Mouse (Mus musculus): ENCODE results near the gene Adat1. TPM values are rescaled to one million over a fixed set of nuclear protein-coding genes. Genes with fewer than 3 reads are reported as not detected.

The Adat1 gene
- total and polyA plus RNA-seq, 2 experiments from 2014 or later, result 4.3 to 4.5 TPM

GRCm38 (mm10) chr8:111974138-111974537, 18.0 kb downstream of the Adat1 start:
- no peaks in the 10 kb centered on the region for H3K27me3 ChIP-seq (ENCODE audit: insufficient read depth, low read length)
- no peak for DNase-seq
- WGBS, result 95% methylated on average over 12 of the region's 12 CpGs
- H3K4me3 ChIP-seq (ENCODE audit: low read depth, low read length), result no peak overlapping the region
- no peak overlapping the region for H3K9ac ChIP-seq
- H3K9me3 ChIP-seq (ENCODE audit: low read length), result no peaks in the 10 kb centered on the region
- no peak for TF ChIP-seq CTCF (IDR thresholded peaks at IDR 0.05; ENCODE audit: low read depth)
- no peak for ATAC-seq
- no peaks in the 10 kb centered on the region for H3K4me1 ChIP-seq (ENCODE audit: insufficient read depth)
- no peak overlapping the region for H3K4me2 ChIP-seq (ENCODE audit: low read depth)
- H3K27ac ChIP-seq (ENCODE audit: low read depth, low read length), result no peak overlapping the region
- peaks cover 7% of the 10 kb centered on the region; the same call in 1 of the 2 replicates for H3K36me3 ChIP-seq (ENCODE audit: insufficient read depth)

- Histone ChIP-seq H3K27me3 (ENCODE audit: insufficient read depth, low read length) (no peaks in the 10 kb centered on the region), H3K4me3 (ENCODE audit: low read depth, low read length) (no peak overlapping the region), H3K4me2 (ENCODE audit: low read depth) (no peak overlapping the region), H3K4me1 (ENCODE audit: insufficient read depth) (no peaks in the 10 kb centered on the region), H3K9ac (no peak overlapping the region), H3K36me3 (ENCODE audit: insufficient read depth) (no peaks in the 10 kb centered on the region), H3K9me3 (ENCODE audit: low read length) (no peaks in the 10 kb centered on the region), H3K27ac (ENCODE audit: low read depth, low read length) (no peak overlapping the region)
- ATAC-seq (no peak), DNase-seq (no peak)
- WGBS, result 34% methylated on average over 5 of the region's 5 CpGs
- no peak for TF ChIP-seq CTCF (IDR thresholded peaks at IDR 0.05; ENCODE audit: low read depth)
Measured at GRCm38 (mm10) chr8:111968991-111969390, 23.1 kb downstream of the Adat1 start.

GRCm38 (mm10) chr8:111968541-111968940, 23.6 kb downstream of the Adat1 start:
- H3K4me3 ChIP-seq (ENCODE audit: low read depth, low read length), result no peak overlapping the region
- WGBS, result 79% methylated on average over 10 of the region's 10 CpGs

GRCm38 (mm10) chr8:111967246-111967870, 24.7 kb downstream of the Adat1 start:
- Histone ChIP-seq H3K4me2 (ENCODE audit: low read depth) (no peak overlapping the region), H3K4me3 (ENCODE audit: low read depth, low read length) (no peak overlapping the region), H3K27me3 (ENCODE audit: insufficient read depth, low read length) (no peaks in the 10 kb centered on the region), H3K4me1 (ENCODE audit: insufficient read depth) (no peaks in the 10 kb centered on the region), H3K9ac (no peak overlapping the region), H3K9me3 (ENCODE audit: low read length) (no peaks in the 10 kb centered on the region), H3K27ac (ENCODE audit: low read depth, low read length) (no peak overlapping the region), H3K36me3 (ENCODE audit: insufficient read depth) (no peaks in the 10 kb centered on the region)
- no peak for TF ChIP-seq CTCF (IDR thresholded peaks at IDR 0.05; ENCODE audit: low read depth)
- ATAC-seq (no peak), DNase-seq (no peak)
- WGBS, result 82% methylated on average over 5 of the region's 5 CpGs

More at GRCm38 (mm10) chr8:111968541-111968940, 23.6 kb downstream of the Adat1 start:
- no peak overlapping the region for H3K4me2 ChIP-seq (ENCODE audit: low read depth)
- no peaks in the 10 kb centered on the region for H3K4me1 ChIP-seq (ENCODE audit: insufficient read depth)
- no peak overlapping the region for H3K27ac ChIP-seq (ENCODE audit: low read depth, low read length)
- DNase-seq (no peak), ATAC-seq (no peak)
- H3K9me3 ChIP-seq (ENCODE audit: low read length), result no peaks in the 10 kb centered on the region
- H3K9ac ChIP-seq, result no peak overlapping the region
- no peak for TF ChIP-seq CTCF (IDR thresholded peaks at IDR 0.05; ENCODE audit: low read depth)
- no peaks in the 10 kb centered on the region for H3K36me3 ChIP-seq (ENCODE audit: insufficient read depth)
- no peaks in the 10 kb centered on the region for H3K27me3 ChIP-seq (ENCODE audit: insufficient read depth, low read length)

GRCm38 (mm10) chr8:111964849-111965561, 27.1 kb downstream of the Adat1 start:
- H3K4me3 ChIP-seq (ENCODE audit: low read depth, low read length), result no peak overlapping the region
- no peaks in the 10 kb centered on the region for H3K9me3 ChIP-seq (ENCODE audit: low read length)
- no peak for TF ChIP-seq CTCF (IDR thresholded peaks at IDR 0.05; ENCODE audit: low read depth)
- H3K27me3 ChIP-seq (ENCODE audit: insufficient read depth, low read length), result no peaks in the 10 kb centered on the region
- no peak overlapping the region for H3K27ac ChIP-seq (ENCODE audit: low read depth, low read length)
- WGBS, result 75% methylated on average over 7 of the region's 7 CpGs
- H3K9ac ChIP-seq, result no peak overlapping the region
- H3K4me2 ChIP-seq (ENCODE audit: low read depth), result no peak overlapping the region
- DNase-seq (peak; percentile 10), ATAC-seq (no peak)
- H3K4me1 ChIP-seq (ENCODE audit: insufficient read depth), result no peaks in the 10 kb centered on the region
- H3K36me3 ChIP-seq (ENCODE audit: insufficient read depth), result no peaks in the 10 kb centered on the region

GRCm38 (mm10) chr8:111964351-111964750, 27.8 kb downstream of the Adat1 start:
- H3K4me2 ChIP-seq (ENCODE audit: low read depth), result no peak overlapping the region
- H3K9ac ChIP-seq, result no peak overlapping the region

GRCm38 (mm10) chr8:111963546-111963945, 28.6 kb downstream of the Adat1 start:
- WGBS, result 84% methylated on average over 4 of the region's 4 CpGs
- H3K9me3 ChIP-seq (ENCODE audit: low read length), result no peaks in the 10 kb centered on the region
- H3K4me3 ChIP-seq (ENCODE audit: low read depth, low read length), result no peak overlapping the region
- TF ChIP-seq CTCF (IDR thresholded peaks at IDR 0.05; ENCODE audit: low read depth), result no peak
- no peaks in the 10 kb centered on the region for H3K36me3 ChIP-seq (ENCODE audit: insufficient read depth)
- H3K9ac ChIP-seq, result no peak overlapping the region
- no peak overlapping the region for H3K4me2 ChIP-seq (ENCODE audit: low read depth)
- no peak for DNase-seq
- H3K27ac ChIP-seq (ENCODE audit: low read depth, low read length), result no peak overlapping the region
- H3K27me3 ChIP-seq (ENCODE audit: insufficient read depth, low read length), result no peaks in the 10 kb centered on the region
- ATAC-seq, result no peak
- no peaks in the 10 kb centered on the region for H3K4me1 ChIP-seq (ENCODE audit: insufficient read depth)

More at GRCm38 (mm10) chr8:111964351-111964750, 27.8 kb downstream of the Adat1 start:
- Histone ChIP-seq H3K4me3 (ENCODE audit: low read depth, low read length) (no peak overlapping the region), H3K9me3 (ENCODE audit: low read length) (no peaks in the 10 kb centered on the region), H3K27me3 (ENCODE audit: insufficient read depth, low read length) (no peaks in the 10 kb centered on the region), H3K27ac (ENCODE audit: low read depth, low read length) (no peak overlapping the region), H3K4me1 (ENCODE audit: insufficient read depth) (no peaks in the 10 kb centered on the region), H3K36me3 (ENCODE audit: insufficient read depth) (no peaks in the 10 kb centered on the region)
- WGBS, result 72% methylated on average over 5 of the region's 5 CpGs
- no peak for TF ChIP-seq CTCF (IDR thresholded peaks at IDR 0.05; ENCODE audit: low read depth)
- ATAC-seq (no peak), DNase-seq (no peak)
